Mouse (Mus musculus) common myeloid progenitor, adult 5-6 weeks (primary cell): Measurements from ENCODE around the gene Ppm1b. TPM values are rescaled to one million over a fixed set of nuclear protein-coding genes. Genes with fewer than 3 reads are reported as not detected.

Source experiments
- ATAC-seq: replicated peaks from 2 replicates; pipeline ENCODE4 v1.8.0; 2016; ENCODE audit warnings: low read depth, mild to moderate bottlenecking, moderate TSS enrichment, inconsistent platforms; ENCODE audit not compliant: poor library complexity, severe bottlenecking
- total RNA-seq: library from RNA; stranded (forward); fragments of 200-1000, 187-1606 nt; gene quantifications from 2 replicates; pipeline ENCODE4 v1.2.3, GENCODE M21; 2017

The Ppm1b gene
- total RNA-seq, 1 experiment from 2014 or later, result 62.8 TPM

DNA sequence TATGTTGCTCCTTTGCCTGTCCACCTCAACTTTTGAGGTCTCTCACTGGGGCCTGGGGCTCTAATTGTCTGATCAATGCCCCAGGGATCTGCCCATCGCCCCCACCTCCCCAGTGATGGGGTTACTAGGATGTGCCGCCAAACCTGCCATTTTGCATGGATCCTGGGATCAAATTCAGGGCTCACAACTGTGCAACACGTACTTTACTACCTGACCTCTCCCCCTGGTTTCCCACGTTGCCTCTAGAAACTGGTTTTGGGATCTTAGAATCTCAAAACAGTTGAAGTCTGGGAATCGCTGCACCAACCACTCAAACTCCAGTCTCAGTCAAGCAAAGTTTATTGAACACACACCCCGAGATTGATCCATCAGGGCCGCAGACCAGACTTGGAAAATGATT, 101.7 kb downstream of the Ppm1b start:
- no peak for ATAC-seq

GRCm38 (mm10) chr17:85059136-85059535, 102.6 kb downstream of the Ppm1b start:
- no peak for ATAC-seq

DNA sequence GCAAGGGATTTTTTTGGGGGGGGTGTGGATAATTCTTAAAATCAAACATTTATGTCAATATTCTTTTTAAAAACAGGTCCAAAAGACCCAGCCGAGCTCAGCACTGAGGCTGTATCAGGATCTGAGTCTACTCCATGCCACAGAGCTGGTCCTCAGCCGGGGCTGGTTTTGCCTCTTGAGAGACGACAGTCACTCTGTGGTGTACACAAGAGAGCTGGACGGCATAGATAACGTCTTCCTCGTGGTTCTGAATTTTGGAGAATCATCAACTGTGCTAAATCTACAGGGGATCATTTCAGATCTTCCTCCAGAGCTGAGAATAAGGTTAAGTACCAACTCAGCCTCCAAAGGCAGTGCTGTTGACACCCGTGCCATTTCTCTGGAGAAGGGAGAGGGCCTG, 107.0 kb downstream of the Ppm1b start:
- ATAC-seq, result no peak

GRCm38 (mm10) chr17:85067331-85067730, 110.8 kb downstream of the Ppm1b start:
- ATAC-seq, result no peak

DNA sequence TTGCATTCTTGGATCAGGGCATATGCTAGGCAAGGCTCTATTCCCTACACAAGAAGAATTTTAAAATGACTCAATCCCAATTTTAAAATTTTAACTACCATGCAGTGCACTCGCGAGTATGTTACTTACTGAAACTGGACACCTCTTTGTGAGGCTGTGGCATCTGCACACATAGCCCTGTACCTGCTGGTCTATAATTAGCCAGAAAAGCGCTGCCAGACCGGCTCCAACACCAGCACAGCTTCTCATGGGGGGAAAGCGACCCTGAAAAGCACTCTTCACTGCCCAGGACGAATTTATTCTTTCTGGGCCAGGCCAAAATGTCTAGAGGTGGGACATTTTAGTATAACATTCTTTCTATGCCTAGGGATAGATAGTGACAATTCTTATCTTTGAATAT, 114.1 kb downstream of the Ppm1b start:
- ATAC-seq, result no peak

DNA sequence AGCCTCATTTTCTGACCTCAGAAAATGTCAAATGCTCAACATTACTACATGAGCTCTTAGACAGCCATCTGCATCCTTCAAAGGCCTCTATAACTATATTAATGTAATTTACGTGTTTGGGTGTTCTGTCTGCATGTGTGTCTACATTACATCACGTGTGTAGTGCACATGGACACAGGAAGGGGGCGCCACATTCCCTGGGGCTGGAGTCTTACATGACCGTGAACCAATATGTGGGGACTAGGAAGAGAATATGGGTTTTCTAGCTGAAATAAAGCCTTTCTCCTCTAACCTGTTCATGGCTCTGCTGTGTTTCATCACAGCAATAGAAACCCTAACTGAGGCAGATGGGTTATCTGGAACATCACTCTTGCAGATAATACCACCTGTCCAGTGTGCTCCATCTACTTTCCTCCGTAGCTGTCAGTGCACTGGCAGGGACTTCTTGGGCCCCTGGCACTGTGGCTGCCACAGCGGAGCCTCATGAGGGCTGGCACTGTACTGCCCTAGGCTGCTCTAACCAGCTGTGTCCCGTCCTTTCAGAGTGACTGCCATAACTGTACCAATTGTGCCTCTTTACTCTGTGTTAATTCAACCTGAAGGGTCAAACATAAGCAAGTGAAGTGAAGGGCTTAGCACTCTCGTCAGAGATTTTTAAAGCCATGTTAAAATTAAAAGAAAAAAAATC, 114.7 kb downstream of the Ppm1b start:
- ATAC-seq, result no peak

GRCm38 (mm10) chr17:85072383-85072782, 115.8 kb downstream of the Ppm1b start:
- no peak for ATAC-seq

DNA sequence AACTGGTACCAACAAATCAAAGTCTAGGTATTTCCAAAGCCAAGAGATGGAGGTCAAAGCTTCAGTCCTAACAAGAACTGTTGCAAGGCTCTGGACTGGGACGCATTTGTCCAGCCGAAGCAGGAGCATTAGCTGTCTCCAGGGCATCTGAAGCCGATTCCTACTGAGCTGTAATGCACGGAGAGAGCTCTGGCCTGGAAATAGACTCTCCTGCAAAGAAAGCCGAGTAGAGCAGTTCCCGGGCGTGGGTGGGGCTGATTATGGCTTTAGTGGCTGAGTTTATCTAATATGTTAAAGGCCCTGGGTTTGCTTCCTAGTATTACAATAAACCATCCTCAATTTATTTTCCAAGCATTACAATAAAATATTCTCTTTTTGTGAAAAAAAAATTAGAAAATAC, 116.7 kb downstream of the Ppm1b start:
- ATAC-seq, result no peak

Other genes starting within 250 kb of the Ppm1b start
- gene Lrpprc, start 166.0 kb upstream of the Ppm1b start, total RNA-seq, result 83.9 and 86.6 TPM in 2 replicates
- gene Slc3a1, start 71.6 kb downstream of the Ppm1b start, total RNA-seq, result not detected in 2 replicates
- 21.8 and 31.1 TPM in 2 replicates for gene Prepl, start 133.5 kb downstream of the Ppm1b start, total RNA-seq
- 0.87 and 3.7 TPM in 2 replicates for gene Camkmt, start 133.8 kb downstream of the Ppm1b start, total RNA-seq